Mouse (Mus musculus): ENCODE data around the gene Mrpl4. TPM values are rescaled to one million over a fixed set of nuclear protein-coding genes. Genes with fewer than 3 reads are reported as not detected.

Mrpl4 gene
- polyA plus RNA-seq, 1 experiment from 2014 or later = 155 TPM

GRCm38 (mm10) chr9:21027774-21028290 lies 25.3 kb downstream of the Mrpl4 start:
- no peak for ATAC-seq (replicated peaks; ENCODE audit: low FRiP score, low read depth)
- peaks cover 25% of the 10 kb centered on the region for H3K4me1 ChIP-seq (replicated peaks; ENCODE audit: insufficient read depth, low read length)
- no peaks in the 10 kb centered on the region for H3K9me3 ChIP-seq (replicated peaks; ENCODE audit: low read length)

GRCm38 (mm10) chr9:21028560-21029110 lies 26.1 kb downstream of the Mrpl4 start:
- no peak overlapping the region for H3K9ac ChIP-seq (ENCODE audit: low read depth, low read length)
- H3K4me2 ChIP-seq (ENCODE audit: low read length) = no peak overlapping the region
- WGBS = 63% methylated on average over 6 of the region's 6 CpGs
- no peak for ATAC-seq (replicated peaks; ENCODE audit: low FRiP score, low read depth)
- peaks cover 14% of the 10 kb centered on the region for H3K27me3 ChIP-seq (ENCODE audit: insufficient read depth, low read length)
- no peak overlapping the region for H3K27ac ChIP-seq
- no peaks in the 10 kb centered on the region for H3K9me3 ChIP-seq (replicated peaks; ENCODE audit: low read length)
- peaks cover 25% of the 10 kb centered on the region for H3K4me1 ChIP-seq (replicated peaks; ENCODE audit: insufficient read depth, low read length)
- H3K36me3 ChIP-seq (ENCODE audit: insufficient read depth, low read length) = no peaks in the 10 kb centered on the region
- no peak for TF ChIP-seq CTCF (IDR thresholded peaks at IDR 0.05; ENCODE audit: low read depth)
- no peak overlapping the region for H3K4me3 ChIP-seq (replicated peaks; ENCODE audit: low read depth, low read length)
- DNase-seq (ENCODE audit: low spot score) = no peak

More at GRCm38 (mm10) chr9:21027774-21028290, 25.3 kb downstream of the Mrpl4 start:
- Histone ChIP-seq H3K27me3 (ENCODE audit: insufficient read depth, low read length) (peaks cover 10% of the 10 kb centered on the region), H3K36me3 (ENCODE audit: insufficient read depth, low read length) (no peaks in the 10 kb centered on the region), H3K4me2 (ENCODE audit: low read length) (no peak overlapping the region), H3K27ac (no peak overlapping the region), H3K4me3 (replicated peaks; ENCODE audit: low read depth, low read length) (no peak overlapping the region), H3K9ac (ENCODE audit: low read depth, low read length) (no peak overlapping the region)
- no peak for TF ChIP-seq CTCF (IDR thresholded peaks at IDR 0.05; ENCODE audit: low read depth)
- DNase-seq (ENCODE audit: low spot score) = no peak
- 54% methylated on average over 8 of the region's 8 CpGs for WGBS

- Histone ChIP-seq H3K27ac (no peak within 1 kb of the TSS), H3K9me3 (replicated peaks; ENCODE audit: low read length) (no peaks in the 10 kb centered on the region), H3K27me3 (ENCODE audit: insufficient read depth, low read length) (peaks cover 15% of the 10 kb centered on the region), H3K4me2 (ENCODE audit: low read length) (peak within 1 kb of the TSS; percentile 93), H3K4me1 (replicated peaks; ENCODE audit: insufficient read depth, low read length) (peaks cover 25% of the 10 kb centered on the region), H3K9ac (ENCODE audit: low read depth, low read length) (peak within 1 kb of the TSS; percentile 36; the same call in 1 of the 2 replicates), H3K4me3 (replicated peaks; ENCODE audit: low read depth, low read length) (peak within 1 kb of the TSS; percentile 20; the same call in 1 of the 2 replicates), H3K36me3 (ENCODE audit: insufficient read depth, low read length) (no peaks in the 10 kb centered on the region)
- ATAC-seq (replicated peaks; ENCODE audit: low FRiP score, low read depth) (peak; percentile 11; the same call in 1 of the 2 replicates), DNase-seq (ENCODE audit: low spot score) (peak; percentile 82)
- TF ChIP-seq CTCF (IDR thresholded peaks at IDR 0.05; ENCODE audit: low read depth) = peak; percentile 88
- 3% methylated on average over 37 of the region's 37 CpGs for WGBS
These were observed 26.9 kb downstream of the Mrpl4 start, which contains the start of gene Icam4 for GRCm38 (mm10) chr9:21029291-21030054. Gene Icam4 (plus strand): TSS chr9:21029373.

- H3K4me1 ChIP-seq (replicated peaks; ENCODE audit: insufficient read depth, low read length) = peaks cover 25% of the 10 kb centered on the region
- H3K4me2 ChIP-seq (ENCODE audit: low read length) = peak overlapping the region; percentile 93
- no peak overlapping the region for H3K27ac ChIP-seq
- TF ChIP-seq CTCF (IDR thresholded peaks at IDR 0.05; ENCODE audit: low read depth) = no peak
- 29% methylated on average over 22 of the region's 22 CpGs for WGBS
- ATAC-seq (replicated peaks; ENCODE audit: low FRiP score, low read depth) = no peak
- no peaks in the 10 kb centered on the region for H3K9me3 ChIP-seq (replicated peaks; ENCODE audit: low read length)
- H3K36me3 ChIP-seq (ENCODE audit: insufficient read depth, low read length) = no peaks in the 10 kb centered on the region
- no peak for DNase-seq (ENCODE audit: low spot score)
- no peak overlapping the region for H3K9ac ChIP-seq (ENCODE audit: low read depth, low read length)
- H3K4me3 ChIP-seq (replicated peaks; ENCODE audit: low read depth, low read length) = 0 out of 2 replicates have a peak overlapping the region, but pooled peaks have one; percentile 6
- H3K27me3 ChIP-seq (ENCODE audit: insufficient read depth, low read length) = peaks cover 22% of the 10 kb centered on the region
These were observed 27.6 kb downstream of the Mrpl4 start for GRCm38 (mm10) chr9:21030055-21030600.

GRCm38 (mm10) chr9:21030781-21031250 lies 28.3 kb downstream of the Mrpl4 start:
- peak; percentile 73 for TF ChIP-seq CTCF (IDR thresholded peaks at IDR 0.05; ENCODE audit: low read depth)
- Histone ChIP-seq H3K9ac (ENCODE audit: low read depth, low read length) (no peak overlapping the region), H3K27me3 (ENCODE audit: insufficient read depth, low read length) (peaks cover 29% of the 10 kb centered on the region), H3K4me1 (replicated peaks; ENCODE audit: insufficient read depth, low read length) (peaks cover 25% of the 10 kb centered on the region), H3K4me3 (replicated peaks; ENCODE audit: low read depth, low read length) (peak overlapping the region; percentile 44), H3K9me3 (replicated peaks; ENCODE audit: low read length) (no peaks in the 10 kb centered on the region), H3K27ac (no peak overlapping the region), H3K36me3 (ENCODE audit: insufficient read depth, low read length) (no peaks in the 10 kb centered on the region), H3K4me2 (ENCODE audit: low read length) (peak overlapping the region; percentile 93)
- WGBS = 0% methylated on average over 13 of the region's 13 CpGs
- DNase-seq (ENCODE audit: low spot score) (peak; percentile 97), ATAC-seq (replicated peaks; ENCODE audit: low FRiP score, low read depth) (peak; percentile 47; the same call in 1 of the 2 replicates)
